Mouse (Mus musculus): ENCODE data around the gene Bcl2l13. TPM values are rescaled to one million over a fixed set of nuclear protein-coding genes. Genes with fewer than 3 reads are reported as not detected.

Gene Bcl2l13
- total and polyA plus RNA-seq, 3 experiments = 37.0 to 450 (median 85.0) TPM

DNA sequence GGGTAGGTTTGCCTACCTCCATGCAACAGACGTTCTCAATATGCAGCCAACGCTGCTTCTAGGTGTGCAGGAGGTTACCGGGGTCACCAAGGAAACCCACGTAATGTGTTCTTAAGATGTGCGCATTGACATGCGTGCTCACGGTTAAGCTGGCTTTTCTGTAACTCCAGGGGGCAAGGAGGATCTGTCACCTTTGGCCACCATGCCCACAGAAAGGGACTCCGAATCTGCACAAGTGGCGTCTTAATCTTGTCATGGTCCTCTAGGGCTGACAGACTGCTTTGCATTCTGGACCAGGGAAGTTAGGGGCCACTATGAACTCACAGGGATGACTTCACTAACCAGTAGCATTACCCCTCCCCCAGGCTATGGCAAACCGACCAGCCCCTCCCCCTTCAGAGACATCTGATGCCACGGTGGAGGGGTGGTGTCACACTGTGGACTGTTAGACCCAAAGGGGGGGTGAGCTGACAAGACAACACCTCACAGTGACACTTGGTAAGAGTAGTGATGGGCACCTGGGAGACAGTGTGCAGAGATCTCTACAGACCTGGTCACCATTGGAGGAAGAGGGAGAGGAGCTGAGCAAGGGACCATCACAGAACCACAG, 102.1 kb downstream of the Bcl2l13 start:
- TF ChIP-seq CTCF (IDR thresholded peaks at IDR 0.05; ENCODE audit: low read depth, low read length) = no peak
- ATAC-seq (ENCODE audit: extremely low read depth, insufficient number of reproducible peaks, low FRiP score, poor library complexity, severe bottlenecking) (no peak), DNase-seq (ENCODE audit: low spot score) (no peak)
- Histone ChIP-seq H3K4me1 (ENCODE audit: insufficient read depth, low read depth, low read length) (peaks cover 22% of the 10 kb centered on the region), H3K27me3 (ENCODE audit: insufficient read depth, low read length) (no peaks in the 10 kb centered on the region), H3K4me3 (ENCODE audit: low read depth, low read length) (no peak overlapping the region), H3K36me3 (replicated peaks) (peaks cover 92% of the 10 kb centered on the region), H3K9me3 (replicated peaks) (no peaks in the 10 kb centered on the region)

DNA sequence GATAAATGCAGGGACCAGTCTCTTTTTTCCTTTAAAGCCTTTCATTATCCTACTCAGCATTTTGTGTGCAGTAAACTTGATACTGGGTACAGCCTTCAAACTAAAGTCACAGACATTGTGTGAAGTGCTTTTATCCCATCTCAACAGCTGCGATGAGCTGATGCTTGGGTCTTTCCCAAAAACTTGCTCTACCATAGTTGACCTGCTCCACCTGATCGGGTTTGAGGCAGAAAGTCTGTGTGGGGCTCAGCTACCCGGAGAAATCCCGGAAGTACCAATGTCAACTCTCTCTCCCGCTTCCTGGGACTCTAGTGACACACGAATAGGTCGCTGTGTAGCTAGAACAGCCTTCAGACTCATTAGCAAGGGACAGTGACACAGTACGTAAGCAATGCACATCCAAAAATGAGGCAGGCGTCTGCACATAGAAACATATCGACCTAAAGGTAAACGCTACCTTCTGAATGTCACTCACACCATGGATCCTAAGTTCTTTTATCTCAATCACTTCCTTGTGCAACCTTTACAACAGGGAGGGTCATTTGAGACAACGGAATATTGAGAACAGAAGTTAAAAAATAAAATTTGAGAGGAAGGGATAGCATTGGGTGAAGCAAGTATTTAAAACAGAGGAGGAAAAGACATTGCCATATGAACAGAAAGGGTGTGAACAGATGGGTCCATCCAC, 102.9 kb downstream of the Bcl2l13 start:
- DNase-seq (ENCODE audit: low spot score) = no peak
- no peak for ATAC-seq (ENCODE audit: extremely low read depth, insufficient number of reproducible peaks, low FRiP score, poor library complexity, severe bottlenecking)
- Histone ChIP-seq H3K9me3 (replicated peaks) (no peaks in the 10 kb centered on the region), H3K36me3 (replicated peaks) (peaks cover 92% of the 10 kb centered on the region), H3K27me3 (ENCODE audit: insufficient read depth, low read length) (no peaks in the 10 kb centered on the region), H3K4me3 (ENCODE audit: low read depth, low read length) (no peak overlapping the region), H3K4me1 (ENCODE audit: insufficient read depth, low read depth, low read length) (peaks cover 28% of the 10 kb centered on the region)
- TF ChIP-seq CTCF (IDR thresholded peaks at IDR 0.05; ENCODE audit: low read depth, low read length) (no peak), GATA2 (IDR thresholded peaks at IDR 0.05; ENCODE audit: borderline replicate concordance, low read depth, low read length) (no peak), TAL1 (conservative IDR thresholded peaks at IDR 0.05; ENCODE audit: low read depth, low read length) (no peak), POLR2AphosphoS5 (IDR thresholded peaks at IDR 0.05; ENCODE audit: insufficient replicate concordance, low read depth, low read length) (no peak)

DNA sequence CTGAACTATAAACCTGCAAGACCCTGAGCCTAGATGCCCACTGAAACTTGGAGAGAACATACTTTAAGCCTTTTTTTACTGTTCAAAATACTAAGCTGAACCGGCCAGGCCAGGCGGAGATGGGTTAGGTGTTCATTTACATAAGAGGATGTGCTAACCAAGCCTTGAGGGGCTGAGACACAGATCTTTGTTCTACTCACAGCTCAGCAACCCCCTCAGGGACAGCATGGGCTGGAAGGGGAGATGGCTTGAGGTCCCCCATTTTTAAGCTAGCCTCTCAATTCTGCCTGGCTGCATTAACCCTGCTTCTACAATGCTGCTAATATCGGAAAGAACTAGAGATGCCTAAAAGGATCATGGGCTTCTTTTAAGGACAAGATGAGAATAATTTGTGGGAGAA, 103.8 kb downstream of the Bcl2l13 start:
- Histone ChIP-seq H3K36me3 (replicated peaks) (peaks cover 91% of the 10 kb centered on the region), H3K4me3 (ENCODE audit: low read depth, low read length) (no peak overlapping the region), H3K9me3 (replicated peaks) (no peaks in the 10 kb centered on the region), H3K27me3 (ENCODE audit: insufficient read depth, low read length) (no peaks in the 10 kb centered on the region), H3K4me1 (ENCODE audit: insufficient read depth, low read depth, low read length) (peaks cover 28% of the 10 kb centered on the region)
- TF ChIP-seq CTCF (IDR thresholded peaks at IDR 0.05; ENCODE audit: low read depth, low read length) (no peak), POLR2AphosphoS5 (IDR thresholded peaks at IDR 0.05; ENCODE audit: insufficient replicate concordance, low read depth, low read length) (no peak), TAL1 (conservative IDR thresholded peaks at IDR 0.05; ENCODE audit: low read depth, low read length) (no peak)
- DNase-seq (ENCODE audit: low spot score) = no peak
- no peak for ATAC-seq (ENCODE audit: extremely low read depth, insufficient number of reproducible peaks, low FRiP score, poor library complexity, severe bottlenecking)

DNA sequence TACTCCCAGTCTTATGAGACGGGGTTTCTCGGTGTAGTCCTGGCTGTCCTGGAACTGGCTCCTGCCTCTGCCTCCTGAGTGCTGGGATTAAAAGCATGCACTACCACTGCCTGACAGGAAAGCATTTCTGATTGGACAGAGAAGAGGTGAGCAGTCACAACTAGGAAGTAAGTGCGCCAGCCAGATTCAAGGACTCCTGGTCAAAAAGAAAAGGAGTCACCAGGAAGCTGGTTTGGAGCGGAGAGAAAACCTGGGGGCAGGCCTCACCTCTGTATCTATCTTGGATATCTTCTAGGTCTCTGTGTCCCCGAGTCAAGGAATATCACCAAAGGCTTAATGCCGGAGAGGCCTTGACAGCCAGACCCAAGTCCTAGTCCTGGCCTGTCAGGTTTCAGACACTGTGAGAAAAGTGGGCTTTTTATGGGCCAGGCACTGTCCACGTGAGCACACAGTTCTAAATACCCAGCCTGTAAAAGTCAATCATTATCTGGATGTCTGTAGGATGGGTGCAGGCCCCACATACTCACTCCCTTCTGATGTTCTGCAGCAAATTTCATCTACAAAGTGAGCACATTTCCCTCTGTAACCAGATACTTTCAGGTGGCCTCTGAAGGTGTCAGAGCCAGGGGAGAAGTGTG, 104.6 kb downstream of the Bcl2l13 start:
- Histone ChIP-seq H3K36me3 (replicated peaks) (peaks cover 91% of the 10 kb centered on the region), H3K4me3 (ENCODE audit: low read depth, low read length) (no peak overlapping the region)
- no peak for TF ChIP-seq TAL1 (conservative IDR thresholded peaks at IDR 0.05; ENCODE audit: low read depth, low read length)
- TF ChIP-seq POLR2AphosphoS5 (IDR thresholded peaks at IDR 0.05; ENCODE audit: insufficient replicate concordance, low read depth, low read length) = no peak
- TF ChIP-seq GATA1 (IDR thresholded peaks at IDR 0.05; ENCODE audit: borderline replicate concordance, low read length) = no peak
- TF ChIP-seq CTCF (IDR thresholded peaks at IDR 0.05; ENCODE audit: low read depth, low read length) = no peak

DNA sequence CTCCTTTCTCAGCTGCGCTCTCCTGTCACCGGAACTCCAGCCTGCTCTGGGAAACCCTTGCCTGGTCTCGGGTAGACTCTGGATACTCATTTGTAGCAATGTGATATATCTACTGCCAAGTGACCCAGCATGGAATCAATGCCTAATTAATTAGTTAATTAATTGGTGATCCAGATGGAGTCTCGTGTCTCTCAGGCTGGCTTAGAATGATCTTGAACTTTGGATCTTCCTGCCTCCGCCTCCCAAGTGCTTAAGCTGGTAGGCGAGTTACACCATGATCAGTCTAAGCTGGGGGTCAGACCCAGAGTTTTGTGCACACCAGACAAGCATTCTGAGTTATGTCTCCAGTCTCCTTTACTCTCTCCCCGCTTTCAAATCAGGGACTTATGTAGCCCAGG, 105.1 kb downstream of the Bcl2l13 start:
- ATAC-seq (ENCODE audit: extremely low read depth, insufficient number of reproducible peaks, low FRiP score, poor library complexity, severe bottlenecking) = no peak

More for the DNA sequence above, 104.6 kb downstream of the Bcl2l13 start:
- no peak for ATAC-seq (ENCODE audit: extremely low read depth, insufficient number of reproducible peaks, low FRiP score, poor library complexity, severe bottlenecking)
- Histone ChIP-seq H3K27me3 (ENCODE audit: insufficient read depth, low read length) (no peaks in the 10 kb centered on the region), H3K9me3 (replicated peaks) (no peaks in the 10 kb centered on the region), H3K4me1 (ENCODE audit: insufficient read depth, low read depth, low read length) (peaks cover 26% of the 10 kb centered on the region)
- no peak for DNase-seq (ENCODE audit: low spot score)

DNA sequence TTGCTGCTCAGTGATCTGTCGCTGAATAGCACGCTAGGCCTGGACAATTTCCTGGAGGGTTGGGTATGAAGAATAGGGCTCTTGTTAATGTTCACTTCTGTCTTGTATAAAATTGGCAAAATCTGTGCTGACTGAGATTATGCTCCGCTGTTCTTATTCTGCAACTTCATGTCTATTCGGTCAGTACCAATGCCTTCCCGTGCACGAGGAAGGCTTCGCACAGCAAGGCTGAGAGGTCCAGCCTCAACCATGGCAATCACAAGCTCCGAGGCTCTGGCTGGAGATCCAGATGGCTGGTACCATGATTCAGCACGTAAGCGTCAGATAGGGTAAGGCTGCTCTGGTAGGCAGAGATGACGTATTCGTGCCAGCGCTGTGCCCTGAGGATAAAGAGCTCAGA, 105.6 kb downstream of the Bcl2l13 start:
- Histone ChIP-seq H3K4me3 (ENCODE audit: low read depth, low read length) (no peak overlapping the region), H3K4me1 (ENCODE audit: insufficient read depth, low read depth, low read length) (peaks cover 21% of the 10 kb centered on the region), H3K36me3 (replicated peaks) (peaks cover 91% of the 10 kb centered on the region), H3K27me3 (ENCODE audit: insufficient read depth, low read length) (no peaks in the 10 kb centered on the region), H3K9me3 (replicated peaks) (no peaks in the 10 kb centered on the region)
- ATAC-seq (ENCODE audit: extremely low read depth, insufficient number of reproducible peaks, low FRiP score, poor library complexity, severe bottlenecking) = no peak
- TF ChIP-seq CTCF (IDR thresholded peaks at IDR 0.05; ENCODE audit: low read depth, low read length) = no peak
- DNase-seq (ENCODE audit: low spot score) = no peak

More for the DNA sequence above, 105.1 kb downstream of the Bcl2l13 start:
- Histone ChIP-seq H3K4me3 (ENCODE audit: low read depth, low read length) (no peak overlapping the region), H3K4me1 (ENCODE audit: insufficient read depth, low read depth, low read length) (peaks cover 24% of the 10 kb centered on the region), H3K27me3 (ENCODE audit: insufficient read depth, low read length) (no peaks in the 10 kb centered on the region), H3K36me3 (replicated peaks) (peaks cover 91% of the 10 kb centered on the region), H3K9me3 (replicated peaks) (no peaks in the 10 kb centered on the region)
- DNase-seq (ENCODE audit: low spot score) = no peak
- no peak for TF ChIP-seq GATA1 (IDR thresholded peaks at IDR 0.05; ENCODE audit: borderline replicate concordance, low read length)
- TF ChIP-seq TAL1 (conservative IDR thresholded peaks at IDR 0.05; ENCODE audit: low read depth, low read length) = no peak

Other genes starting within 250 kb of the Bcl2l13 start
- gene Cecr2, start 169.8 kb upstream of the Bcl2l13 start, total RNA-seq (2014; fragmentation: Nextera tagmentation) = 22.7 and 24.9 TPM in 2 replicates
- 1.9 and 2.5 TPM in 2 replicates for gene Cecr2, start 169.8 kb upstream of the Bcl2l13 start, total RNA-seq (2017)
- 6.2 and 6.4 TPM in 2 replicates for gene Cecr2, start 169.8 kb upstream of the Bcl2l13 start, polyA plus RNA-seq (2012)
- gene Slc25a18, start 62.6 kb upstream of the Bcl2l13 start, total RNA-seq (2014; fragmentation: Nextera tagmentation) = not detected in 2 replicates
- 0.05 and 0.12 TPM in 2 replicates for gene Slc25a18, start 62.6 kb upstream of the Bcl2l13 start, total RNA-seq (2017)
- gene Slc25a18, start 62.6 kb upstream of the Bcl2l13 start, polyA plus RNA-seq (2012) = 0.06 TPM in 1 of 2 replicates, not detected in the other
- gene Atp6v1e1, start 13.4 kb upstream of the Bcl2l13 start, total RNA-seq (2014; fragmentation: Nextera tagmentation) = 113 and 124 TPM in 2 replicates
- 233 and 247 TPM in 2 replicates for gene Atp6v1e1, start 13.4 kb upstream of the Bcl2l13 start, total RNA-seq (2017)
- 50.0 and 51.0 TPM in 2 replicates for gene Atp6v1e1, start 13.4 kb upstream of the Bcl2l13 start, polyA plus RNA-seq (2012)
- gene Bid, start 80.6 kb downstream of the Bcl2l13 start, total RNA-seq (2014; fragmentation: Nextera tagmentation) = 64.3 and 68.7 TPM in 2 replicates
- gene Bid, start 80.6 kb downstream of the Bcl2l13 start, total RNA-seq (2017) = 42.8 and 46.0 TPM in 2 replicates
- gene Bid, start 80.6 kb downstream of the Bcl2l13 start, polyA plus RNA-seq (2012) = 27.0 and 34.1 TPM in 2 replicates

Measured in G1E (cell line).